Mouse (Mus musculus) testis, adult 2 months (tissue): Measurements from ENCODE around the gene S1pr2. TPM values are rescaled to one million over a fixed set of nuclear protein-coding genes. Genes with fewer than 3 reads are reported as not detected.

Experiments
- H3K27ac ChIP-seq: fragments of 200-500 bp; 2 replicates; pipeline ENCODE4 v1.5.1; 2012; ENCODE audit warnings: low read depth, low read length; ENCODE audit not compliant: control insufficient read depth, insufficient read depth
- H3K27me3 ChIP-seq: fragments of 200-500 bp; 2 replicates; pipeline ENCODE4 v1.6.1; 2012; ENCODE audit warnings: mild to moderate bottlenecking, low read length, moderate library complexity; ENCODE audit not compliant: control insufficient read depth, insufficient read depth
- H3K36me3 ChIP-seq: fragments of 200-500 bp; 2 replicates; pipeline ENCODE4 v1.6.1; 2012; ENCODE audit warnings: mild to moderate bottlenecking, low read length; ENCODE audit not compliant: control insufficient read depth, insufficient read depth
- H3K4me1 ChIP-seq: fragments of 200-500 bp; 2 replicates; pipeline ENCODE4 v1.6.1; 2012; ENCODE audit warnings: low read length; ENCODE audit not compliant: control insufficient read depth, insufficient read depth
- H3K4me3 ChIP-seq: fragments of 200-500 bp; 2 replicates; pipeline ENCODE4 v1.5.1; 2012; ENCODE audit warnings: low read depth, mild to moderate bottlenecking, low read length, moderate library complexity, mixed read lengths; ENCODE audit not compliant: control insufficient read depth
- CTCF ChIP-seq: fragments of 200-500 bp; IDR thresholded peaks from 2 replicates; pipeline ENCODE4 v1.5.1; 2012; ENCODE audit warnings: low read depth, mild to moderate bottlenecking, inconsistent platforms, low read length, moderate library complexity; ENCODE audit not compliant: control insufficient read depth, insufficient read depth, insufficient replicate concordance
- POLR2A ChIP-seq: fragments of 200-500 bp; IDR thresholded peaks from 2 replicates; pipeline ENCODE4 v1.6.1; 2012; ENCODE audit warnings: low read depth, mild to moderate bottlenecking, inconsistent platforms, low read length, moderate library complexity; ENCODE audit not compliant: control insufficient read depth
- polyA plus RNA-seq: library from polyadenylated mRNA; depleted of rRNA; stranded (reverse); fragments of >200 nt; gene quantifications from 2 replicates; pipeline ENCODE4 v1.2.3, GENCODE M21; 2012

S1pr2 gene
- polyA plus RNA-seq, 1 experiment = 0.70 TPM

DNA sequence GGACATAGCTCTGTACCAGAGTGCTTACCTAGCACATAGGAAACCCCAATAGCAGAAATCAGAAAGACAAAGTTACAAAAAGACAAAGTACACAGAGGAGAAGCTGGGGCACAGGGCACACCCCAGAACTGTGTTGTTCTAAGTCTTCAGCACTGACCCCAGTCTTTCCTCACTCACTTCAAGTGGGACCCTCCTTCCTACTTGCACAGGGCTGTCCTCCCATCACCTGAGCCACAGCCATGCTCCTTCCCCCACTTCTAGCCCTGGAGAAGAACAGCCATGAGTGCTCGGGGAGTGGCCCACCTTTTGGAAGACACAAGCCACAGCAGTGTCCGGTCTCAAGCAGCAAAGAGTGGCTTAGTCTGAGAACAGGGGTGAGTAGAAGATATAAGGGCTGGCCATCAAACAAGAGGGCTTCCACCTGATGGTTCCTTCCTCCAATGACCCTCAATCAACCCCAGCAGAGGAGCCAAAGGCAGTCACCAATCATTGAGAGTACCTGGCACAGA lies 17.1 kb downstream of the S1pr2 start, which contains the start of gene Dnmt1:
Gene Dnmt1, minus strand, starts transcription at position 459 of the 509 bp plus-strand sequence.
- Histone ChIP-seq H3K27me3 (no peaks in the 10 kb centered on the region), H3K27ac (no peak within 1 kb of the TSS), H3K4me3 (no peak within 1 kb of the TSS), H3K36me3 (no peaks in the 10 kb centered on the region), H3K4me1 (peaks cover 2% of the 10 kb centered on the region)
- TF ChIP-seq POLR2A (no peak), CTCF (no peak)

DNA sequence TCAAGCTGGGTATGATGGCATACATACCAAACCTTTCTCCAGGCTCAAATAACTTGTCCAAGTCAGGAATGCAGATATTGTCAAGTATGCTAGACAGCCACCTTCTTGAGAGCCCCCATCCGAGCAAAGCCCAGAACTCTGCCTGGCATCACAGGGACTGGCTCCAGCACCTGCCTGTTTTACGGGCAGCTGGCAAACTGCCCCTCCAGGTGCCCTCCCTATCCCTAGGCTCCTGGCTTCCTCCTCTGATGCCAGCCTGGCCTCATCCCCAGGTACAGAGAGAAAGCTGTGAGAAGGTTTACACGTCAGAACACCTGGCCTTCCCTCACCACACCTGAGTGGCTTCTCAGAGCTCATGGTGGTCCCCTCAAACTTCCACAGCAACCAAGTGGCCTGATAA lies 19.6 kb downstream of the S1pr2 start:
- no peak overlapping the region for H3K27ac ChIP-seq
- peaks cover 4% of the 10 kb centered on the region for H3K4me1 ChIP-seq
- no peaks in the 10 kb centered on the region for H3K36me3 ChIP-seq
- TF ChIP-seq CTCF (no peak), POLR2A (no peak)
- no peaks in the 10 kb centered on the region for H3K27me3 ChIP-seq
- no peak overlapping the region for H3K4me3 ChIP-seq

DNA sequence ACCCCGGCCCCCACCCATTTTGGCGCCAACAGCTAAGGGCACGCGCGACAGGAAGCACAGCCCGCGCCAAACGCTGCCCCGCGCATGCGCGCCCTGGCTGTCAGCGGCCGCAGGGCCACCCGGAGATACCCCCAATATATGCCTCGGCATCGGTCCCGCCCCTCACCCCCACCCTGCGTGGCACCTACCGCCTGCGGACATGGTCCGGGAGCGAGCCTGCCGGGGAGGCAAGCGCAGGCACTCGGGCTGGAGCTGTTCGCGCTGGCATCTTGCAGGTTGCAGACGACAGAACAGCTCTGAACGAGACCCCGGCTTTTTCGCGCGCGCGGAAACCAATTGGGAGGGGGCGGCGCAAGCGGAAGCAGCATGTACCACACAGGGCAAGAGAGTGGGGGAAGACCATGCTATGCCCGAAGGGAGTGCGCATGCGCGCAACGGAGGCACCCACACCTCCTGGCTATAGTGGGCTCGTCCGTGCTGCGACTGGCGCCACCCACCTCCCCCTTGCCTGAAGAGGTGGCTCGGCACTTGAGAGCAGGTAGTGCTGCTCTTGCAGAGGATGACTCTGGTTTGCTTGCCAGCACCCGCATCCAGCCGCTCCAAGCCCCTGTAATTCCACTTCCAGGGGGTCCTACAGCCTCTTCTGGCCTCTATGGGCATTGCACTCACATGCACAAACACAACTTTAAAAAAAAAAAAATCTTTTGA lies 23.9 kb downstream of the S1pr2 start:
- Histone ChIP-seq H3K27me3 (no peaks in the 10 kb centered on the region), H3K4me1 (peaks cover 6% of the 10 kb centered on the region), H3K36me3 (no peaks in the 10 kb centered on the region), H3K4me3 (peak overlapping the region; percentile 93), H3K27ac (peak overlapping the region; percentile 88)
- TF ChIP-seq POLR2A (peak; percentile 63; the same call in 1 of the 2 replicates), CTCF (peak; percentile 17; the same call in 1 of the 2 replicates)

DNA sequence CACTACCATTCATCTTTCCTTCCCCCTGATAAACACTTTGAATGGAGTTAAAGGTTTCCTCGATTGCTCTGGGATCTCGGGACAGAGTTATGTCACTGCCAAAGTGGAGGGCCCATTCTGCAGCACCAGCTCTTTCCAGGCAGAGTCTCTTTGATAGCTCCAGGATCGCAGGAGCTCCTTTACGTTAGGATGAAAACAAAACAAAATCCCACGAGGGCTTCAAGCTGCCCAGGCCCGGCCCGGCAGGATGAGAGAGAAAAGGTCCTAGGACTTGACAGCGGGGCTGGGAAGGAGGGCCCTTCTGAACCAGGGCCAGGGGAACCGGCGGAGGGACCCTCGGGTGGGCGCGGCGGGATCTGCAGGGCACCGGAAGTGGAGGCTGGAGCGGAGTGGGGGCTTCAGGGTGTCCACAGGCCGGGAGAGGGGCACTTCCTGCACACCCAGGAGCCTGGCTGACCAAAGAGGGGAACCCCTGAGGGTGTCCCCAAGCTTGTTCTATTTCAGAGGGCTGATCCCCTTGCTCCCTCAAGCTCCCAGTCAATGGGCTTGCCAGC lies 24.5 kb downstream of the S1pr2 start:
- H3K27ac ChIP-seq = peak overlapping the region; percentile 88
- TF ChIP-seq CTCF (no peak), POLR2A (no peak)
- peak overlapping the region; percentile 93 for H3K4me3 ChIP-seq
- H3K27me3 ChIP-seq = no peaks in the 10 kb centered on the region
- no peaks in the 10 kb centered on the region for H3K36me3 ChIP-seq
- peaks cover 6% of the 10 kb centered on the region for H3K4me1 ChIP-seq

DNA sequence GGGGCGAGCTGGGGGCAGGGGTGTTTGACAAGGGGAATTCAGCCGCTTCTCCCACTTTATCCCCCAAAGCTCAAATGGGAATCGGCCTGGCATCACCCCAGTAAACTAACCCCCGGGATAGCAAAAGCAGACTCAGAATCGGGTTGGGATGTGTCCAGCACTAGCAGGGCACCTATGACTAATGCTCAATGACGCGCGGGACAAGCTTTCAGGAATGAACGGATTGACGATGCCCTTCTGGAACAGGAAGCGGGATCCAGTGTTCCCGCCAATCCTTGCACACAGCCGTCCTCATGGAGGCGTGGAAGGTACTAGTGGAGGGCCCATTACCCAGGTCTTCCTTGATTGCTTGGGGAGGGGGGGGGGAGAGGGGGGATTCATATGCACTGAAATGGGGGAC lies 25.1 kb downstream of the S1pr2 start:
- Histone ChIP-seq H3K27me3 (no peaks in the 10 kb centered on the region), H3K36me3 (no peaks in the 10 kb centered on the region), H3K27ac (no peak overlapping the region), H3K4me3 (peak overlapping the region; percentile 20; the same call in 1 of the 2 replicates), H3K4me1 (peaks cover 6% of the 10 kb centered on the region)
- TF ChIP-seq POLR2A = no peak

DNA sequence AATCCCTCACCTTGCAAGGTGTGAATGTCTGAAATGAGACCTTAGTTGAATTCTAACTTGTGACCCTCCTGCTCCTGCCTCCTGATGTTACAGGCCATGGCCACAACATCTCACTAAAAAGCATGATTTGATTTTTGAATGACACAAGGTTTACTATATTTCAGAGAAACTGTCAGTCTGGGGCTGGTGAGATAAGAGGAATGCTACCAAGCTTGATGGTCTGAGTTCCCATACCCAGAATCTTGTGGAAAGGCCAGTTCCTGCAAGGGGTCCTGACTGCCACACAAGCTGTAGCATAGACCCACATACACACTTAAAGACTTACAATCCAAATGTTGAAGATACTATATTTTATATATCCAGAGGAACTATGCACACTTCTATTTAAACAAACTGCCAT lies 26.2 kb downstream of the S1pr2 start:
- Histone ChIP-seq H3K4me1 (peaks cover 6% of the 10 kb centered on the region), H3K4me3 (no peak overlapping the region), H3K27me3 (no peaks in the 10 kb centered on the region), H3K36me3 (no peaks in the 10 kb centered on the region), H3K27ac (no peak overlapping the region)
- TF ChIP-seq POLR2A = no peak
- no peak for TF ChIP-seq CTCF

DNA sequence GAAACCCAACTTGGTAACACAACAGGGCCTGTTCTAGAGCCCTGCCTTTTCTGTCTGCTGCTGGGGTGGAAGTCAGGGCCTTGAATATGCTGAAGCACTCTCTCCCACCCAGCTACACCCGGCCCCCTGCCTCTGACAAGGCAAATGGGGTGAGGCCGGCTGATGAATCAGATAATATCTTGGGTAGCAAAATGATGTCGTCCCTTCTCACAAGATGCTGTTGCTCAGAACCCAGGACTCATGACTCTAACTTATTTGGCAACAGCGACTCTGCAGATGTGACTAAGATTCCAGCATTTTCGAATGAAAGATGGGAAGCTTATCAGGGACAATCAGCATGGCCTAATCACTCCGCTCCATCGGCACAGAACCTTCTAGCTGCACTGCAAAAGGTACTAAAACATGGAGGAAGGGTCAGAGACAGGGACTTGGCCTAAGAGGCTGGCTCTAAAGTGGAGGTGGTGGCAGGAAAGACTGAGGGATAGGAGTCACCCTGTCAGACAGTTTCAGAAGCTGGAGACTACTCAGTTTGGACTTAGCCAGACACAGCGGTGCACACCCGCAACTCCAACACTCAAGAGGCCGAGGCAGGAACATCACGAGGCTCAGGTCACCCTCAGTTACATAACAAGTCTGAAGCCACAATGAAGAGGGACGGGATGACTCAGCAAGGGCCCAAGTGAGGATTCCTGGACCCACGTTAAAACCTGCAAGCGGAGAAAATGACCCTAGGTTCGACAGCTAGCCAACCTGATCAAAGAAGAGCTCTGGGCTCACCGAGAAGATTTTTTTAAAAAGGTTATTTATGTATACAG lies 30.3 kb downstream of the S1pr2 start:
- Histone ChIP-seq H3K36me3 (no peaks in the 10 kb centered on the region), H3K4me3 (no peak overlapping the region), H3K27ac (no peak overlapping the region)

More for the DNA sequence above, 30.3 kb downstream of the S1pr2 start:
- H3K27me3 ChIP-seq = no peaks in the 10 kb centered on the region
- H3K4me1 ChIP-seq = peaks cover 10% of the 10 kb centered on the region
- TF ChIP-seq CTCF (no peak), POLR2A (no peak)
